In the genomic region with DNA sequence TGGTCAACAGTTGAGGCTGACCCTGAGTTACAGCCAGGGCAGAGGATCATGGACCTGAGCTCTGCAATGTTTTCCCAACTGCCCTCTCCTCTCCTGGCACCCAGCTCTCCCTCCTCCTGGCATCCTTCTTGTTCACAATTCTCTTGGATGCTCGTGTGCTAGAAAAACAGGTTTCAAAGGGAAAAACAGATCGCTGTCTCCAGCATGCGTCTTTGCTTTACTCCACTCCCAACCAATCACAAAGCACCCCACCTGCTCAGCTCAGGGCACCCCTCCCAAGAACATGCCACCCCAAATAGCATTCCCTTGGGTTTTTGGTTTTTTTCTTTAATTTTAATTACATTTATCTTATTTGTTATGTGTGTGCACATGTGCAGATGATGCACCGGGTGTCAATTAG, we compare ENCODE assay signal across 14 mouse cellular contexts.
"Had no signal": no experiment of that assay in that cellular context is flagged by ENCODE, and none has a peak within 500 bp of the region (broad histone marks: within the 10 kb centered on the region; RNA-seq: fewer than 3 reads in every experiment).

No protein-coding gene starts in this region.

- H3K27me3 ChIP-seq: liver, embryonic 13.5 days had no signal

- H3K9ac ChIP-seq: liver, embryonic 13.5 days had no signal

- H3K4me3 ChIP-seq: liver, embryonic 13.5 days had no signal

- H3K27ac ChIP-seq: liver, embryonic 13.5 days had no signal

- H3K36me3 ChIP-seq: liver, embryonic 13.5 days had no signal

- DNase-seq: kidney, adult 18-20 months; kidney, adult 9 months; kidney, postnatal 14 days; kidney, postnatal 4 days; layer of hippocampus, postnatal 36 days; liver, embryonic 13.5 days; lung, adult 2 months; lung, postnatal 14 days; lung, postnatal 4 days; midbrain, embryonic 14.5 days; right cerebral cortex, adult 18-20 months; thymus, adult 18-20 months; thymus, postnatal 36 days had no signal

- H3K9me3 ChIP-seq: liver, embryonic 13.5 days had no signal

- H3K4me1 ChIP-seq: liver, embryonic 13.5 days had no signal

- H3K4me2 ChIP-seq: liver, embryonic 13.5 days; midbrain, embryonic 11.5 days had no signal
